20 mouse cellular contexts compared by ENCODE assay signal in genomic region chr13:49470319-49470718, GRCm38 (mm10). TPM values are rescaled to one million over a fixed set of nuclear protein-coding genes. Genes with fewer than 3 reads are reported as not detected.
DNase-seq lines count a peak whose midpoint lies in the region; ATAC-seq and TF ChIP-seq lines count a peak whose summit lies in the region.
"Had no signal": no experiment of that assay in that cellular context is flagged by ENCODE, and none has a peak within 500 bp of the region (broad histone marks: within the 10 kb centered on the region; RNA-seq: fewer than 3 reads in every experiment).

No protein-coding gene starts in this region.

- H3K9ac ChIP-seq in heart, postnatal 0 days (replicated peaks; ENCODE audit: low read depth, low read length): no peak overlapping the region
- no peak overlapping the region for H3K9ac ChIP-seq in heart, embryonic 12.5 days
- H3K9ac ChIP-seq in lung, embryonic 16.5 days (ENCODE audit: low read length): no peak overlapping the region
- H3K9ac ChIP-seq: forebrain, embryonic 13.5 days; heart, embryonic 15.5 days; hindbrain, embryonic 12.5 days; hindbrain, embryonic 15.5 days had no signal

- no peaks in the 10 kb centered on the region for H3K9me3 ChIP-seq in heart, postnatal 0 days (replicated peaks; ENCODE audit: control insufficient read depth, low read length)
- no peaks in the 10 kb centered on the region for H3K9me3 ChIP-seq in heart, embryonic 12.5 days (replicated peaks)
- no peaks in the 10 kb centered on the region for H3K9me3 ChIP-seq in lung, embryonic 16.5 days (ENCODE audit: control insufficient read depth, low read length)
- H3K9me3 ChIP-seq: forebrain, embryonic 10.5 days; forebrain, embryonic 13.5 days; G1E; heart, embryonic 15.5 days; hindbrain, embryonic 12.5 days; hindbrain, embryonic 15.5 days had no signal

- no peak overlapping the region for H3K4me3 ChIP-seq in heart, postnatal 0 days (ENCODE audit: low read depth, low read length)
- H3K4me3 ChIP-seq in heart, embryonic 12.5 days: no peak overlapping the region
- H3K4me3 ChIP-seq in lung, embryonic 16.5 days (ENCODE audit: low read length): no peak overlapping the region
- H3K4me3 ChIP-seq: forebrain, embryonic 10.5 days; forebrain, embryonic 13.5 days; heart, embryonic 15.5 days; hindbrain, embryonic 12.5 days; hindbrain, embryonic 15.5 days had no signal

- DNase-seq in heart, adult 11 months: peak; percentile 88
- no peak for DNase-seq in heart, postnatal 14 days
- DNase-seq in heart, postnatal 0 days (ENCODE audit: low spot score): no peak
- DNase-seq in lung, postnatal 36 days: no peak
- DNase-seq: B cell, adult 2 months; cerebellum, adult 18-20 months; cerebellum, adult 9-10 months had no signal

- WGBS in heart, postnatal 0 days: 66% methylated on average over 4 of the region's 4 CpGs
- 78% methylated on average over 4 of the region's 4 CpGs for WGBS in heart, embryonic 12.5 days
- WGBS in lung, embryonic 16.5 days: 76% methylated on average over 4 of the region's 4 CpGs

- intact Hi-C loops in heart, postnatal 14 days (cut with DNase I): no loop called here

- 0 out of 2 replicates have a peak, but pooled peaks cover 6% of the 10 kb centered on the region for H3K36me3 ChIP-seq in heart, postnatal 0 days (replicated peaks; ENCODE audit: control insufficient read depth, insufficient read depth, low read length)
- H3K36me3 ChIP-seq in heart, embryonic 12.5 days: peaks cover 5% of the 10 kb centered on the region
- H3K36me3 ChIP-seq in lung, embryonic 16.5 days (ENCODE audit: control insufficient read depth, insufficient read depth, low read length): no peaks in the 10 kb centered on the region
- H3K36me3 ChIP-seq: heart, embryonic 15.5 days had no signal

- peak overlapping the region; percentile 10; the same call in 1 of the 2 replicates for H3K27ac ChIP-seq in heart, postnatal 0 days (ENCODE audit: low read depth)
- H3K27ac ChIP-seq in heart, embryonic 12.5 days (ENCODE audit: poor library complexity, severe bottlenecking): no peak overlapping the region
- H3K27ac ChIP-seq in lung, embryonic 16.5 days (ENCODE audit: low read length): peak overlapping the region; percentile 90
- H3K27ac ChIP-seq: forebrain, embryonic 10.5 days; forebrain, embryonic 13.5 days; heart, embryonic 15.5 days; hindbrain, embryonic 12.5 days; hindbrain, embryonic 15.5 days had no signal

- no peak overlapping the region for H3K4me2 ChIP-seq in heart, postnatal 0 days (ENCODE audit: low read depth, low read length)
- no peak overlapping the region for H3K4me2 ChIP-seq in heart, embryonic 12.5 days
- H3K4me2 ChIP-seq in lung, embryonic 16.5 days (ENCODE audit: low read depth, low read length): no peak overlapping the region
- H3K4me2 ChIP-seq: forebrain, embryonic 13.5 days; heart, embryonic 11.5 days; heart, embryonic 15.5 days; hindbrain, embryonic 12.5 days; hindbrain, embryonic 15.5 days had no signal

- TF ChIP-seq CTCF in heart, postnatal 0 days (IDR thresholded peaks at IDR 0.05; ENCODE audit: low read depth): no peak

- no peak for ATAC-seq in heart, postnatal 0 days (ENCODE audit: insufficient read depth, low read depth)
- no peak for ATAC-seq in heart, embryonic 12.5 days (ENCODE audit: insufficient number of reproducible peaks, low FRiP score)
- ATAC-seq in lung, embryonic 16.5 days (ENCODE audit: low read depth): no peak
- ATAC-seq: forebrain, embryonic 13.5 days; forebrain, embryonic 16.5 days; Patski had no signal

- H3K27me3 ChIP-seq in heart, postnatal 0 days (ENCODE audit: control insufficient read depth, insufficient read depth, low read length): no peaks in the 10 kb centered on the region
- H3K27me3 ChIP-seq in heart, embryonic 12.5 days (replicated peaks): no peaks in the 10 kb centered on the region
- no peaks in the 10 kb centered on the region for H3K27me3 ChIP-seq in lung, embryonic 16.5 days (ENCODE audit: control insufficient read depth, insufficient read depth, low read depth, low read length)
- H3K27me3 ChIP-seq: CH12.LX; forebrain, embryonic 13.5 days; heart, embryonic 15.5 days; hindbrain, embryonic 12.5 days; hindbrain, embryonic 15.5 days; Patski had no signal

- peaks cover 12% of the 10 kb centered on the region for H3K4me1 ChIP-seq in heart, postnatal 0 days (ENCODE audit: control insufficient read depth, insufficient read depth)
- H3K4me1 ChIP-seq in heart, embryonic 12.5 days (replicated peaks): no peaks in the 10 kb centered on the region
- peaks cover 17% of the 10 kb centered on the region for H3K4me1 ChIP-seq in lung, embryonic 16.5 days (replicated peaks; ENCODE audit: control insufficient read depth, insufficient read depth, low read length)
- H3K4me1 ChIP-seq: forebrain, embryonic 10.5 days; hindbrain, embryonic 15.5 days had no signal

- TF ChIP-seq EP300 in heart, postnatal 0 days (IDR thresholded peaks at IDR 0.05; ENCODE audit: low read depth): no peak

RNA-seq across cellular contexts. Expression of gene Tes3-ps, which starts 22.8 kb away (rescaled TPM):
- 1 to 10 TPM; 1.2 to 1.4 TPM for total RNA-seq in heart, postnatal 14 days (2021)
- 0.04 and 0.27 TPM in 2 replicates for total RNA-seq in heart, postnatal 0 days (2014; rRNA removed; ENCODE audit: low replicate concordance)
- polyA plus RNA-seq in heart, postnatal 0 days (2015; fragmentation: Nextera tagmentation; extraction: Ambion mirVana): 0.70 and 0.72 TPM in 2 replicates
- 0.88 and 0.92 TPM in 2 replicates for polyA plus RNA-seq in heart, embryonic 12.5 days (2016; fragmentation: Nextera tagmentation; extraction: Ambion mirVana)
- 1.2 and 1.9 TPM in 2 replicates for polyA plus RNA-seq in lung, embryonic 16.5 days (2015; fragmentation: Nextera tagmentation; extraction: Ambion mirVana)
- polyA plus RNA-seq: gonadal fat pad, adult 2 months had no signal

RNA-seq across cellular contexts. Expression of gene Ecm2, which starts 34.3 kb away (rescaled TPM):
- total RNA-seq in heart, postnatal 14 days (2021): 10 to 100 TPM; 16.4 to 19.1 TPM
- 5.3 and 6.6 TPM in 2 replicates for total RNA-seq in heart, postnatal 0 days (2014; rRNA removed; ENCODE audit: low replicate concordance)
- polyA plus RNA-seq in heart, postnatal 0 days (2015; fragmentation: Nextera tagmentation; extraction: Ambion mirVana): 5.7 and 6.4 TPM in 2 replicates
- polyA plus RNA-seq in heart, embryonic 12.5 days (2016; fragmentation: Nextera tagmentation; extraction: Ambion mirVana): 2.0 and 2.4 TPM in 2 replicates
- 1.9 and 2.3 TPM in 2 replicates for polyA plus RNA-seq in lung, embryonic 16.5 days (2015; fragmentation: Nextera tagmentation; extraction: Ambion mirVana)

RNA-seq across cellular contexts. Expression of gene Ippk, which starts 49.3 kb away (rescaled TPM):
- total RNA-seq in heart, postnatal 14 days (2021): 1 to 10 TPM; 7.1 to 7.4 TPM
- 8.0 and 22.3 TPM in 2 replicates for total RNA-seq in heart, postnatal 0 days (2014; rRNA removed; ENCODE audit: low replicate concordance)
- polyA plus RNA-seq in heart, postnatal 0 days (2015; fragmentation: Nextera tagmentation; extraction: Ambion mirVana): 8.2 and 9.3 TPM in 2 replicates
- polyA plus RNA-seq in heart, embryonic 12.5 days (2016; fragmentation: Nextera tagmentation; extraction: Ambion mirVana): 13.1 and 14.0 TPM in 2 replicates
- 15.7 and 16.2 TPM in 2 replicates for polyA plus RNA-seq in lung, embryonic 16.5 days (2015; fragmentation: Nextera tagmentation; extraction: Ambion mirVana)
